In the genomic region with DNA sequence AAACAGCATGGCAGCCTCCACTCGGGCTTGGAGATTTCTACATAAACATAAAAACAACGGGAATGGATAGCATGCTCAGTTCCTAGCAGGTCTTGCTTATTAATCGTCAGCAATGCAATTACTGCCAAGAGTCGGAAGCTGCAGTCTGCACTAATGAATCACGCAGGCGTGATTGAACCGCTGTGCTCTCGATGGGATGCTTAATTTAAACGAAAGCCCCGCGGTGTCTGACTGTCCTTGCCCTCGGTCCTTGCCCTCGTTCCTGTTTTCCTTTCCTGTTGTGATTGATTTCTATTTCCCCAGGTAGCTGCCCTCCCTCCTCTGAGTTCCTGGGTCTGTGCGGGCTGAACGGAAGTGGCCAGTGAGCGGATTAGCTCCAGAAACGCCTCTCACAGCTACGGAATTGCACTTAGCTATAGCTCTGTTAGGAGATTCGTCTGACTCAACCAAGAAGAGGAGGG, we compare ENCODE assay signal across 9 mouse cellular contexts. TPM values are rescaled to one million over a fixed set of nuclear protein-coding genes. Genes with fewer than 3 reads are reported as not detected.
DNase-seq lines count a peak whose midpoint lies in the region; ATAC-seq and TF ChIP-seq lines count a peak whose summit lies in the region.
"Had no signal": no experiment of that assay in that cellular context is flagged by ENCODE, and none has a peak within 500 bp of the region (broad histone marks: within the 10 kb centered on the region; RNA-seq: fewer than 3 reads in every experiment).

No protein-coding gene starts in this region.

- intact Hi-C loops in heart, postnatal 10 days (cut with DNase I) = no loop called here

- 27% methylated on average over 19 of the region's 19 CpGs for WGBS in heart, embryonic 11.5 days (ENCODE audit: insufficient replicate concordance)
- WGBS in embryonic facial prominence, embryonic 10.5 days = 40% methylated on average over 19 of the region's 19 CpGs
- WGBS in intestine, embryonic 16.5 days = 18% methylated on average over 19 of the region's 19 CpGs
- WGBS in neural tube, embryonic 15.5 days = 13% methylated on average over 19 of the region's 19 CpGs
- whole genome bisulfite sequencing in thymus, adult 2 months = 83% methylated on average over 19 of the region's 19 CpGs

- 0 out of 2 replicates have a peak overlapping the region, but pooled peaks have one; percentile 25 for H3K27ac ChIP-seq in heart, embryonic 11.5 days (ENCODE audit: low read depth, low read length)
- no peak overlapping the region for H3K27ac ChIP-seq in embryonic facial prominence, embryonic 10.5 days (replicated peaks)
- 0 out of 2 replicates have a peak overlapping the region, but pooled peaks have one; percentile 14 for H3K27ac ChIP-seq in intestine, embryonic 16.5 days (ENCODE audit: low read length)
- H3K27ac ChIP-seq in neural tube, embryonic 15.5 days (replicated peaks) = peak overlapping the region; percentile 73
- no peak overlapping the region for H3K27ac ChIP-seq in thymus, adult 2 months (ENCODE audit: control insufficient read depth, insufficient read depth, low read length)

- H3K36me3 ChIP-seq in heart, embryonic 11.5 days (ENCODE audit: control insufficient read depth, insufficient read depth, low read length) = 0 out of 2 replicates have a peak, but pooled peaks cover 5% of the 10 kb centered on the region
- H3K36me3 ChIP-seq in embryonic facial prominence, embryonic 10.5 days (replicated peaks) = no peaks in the 10 kb centered on the region
- no peaks in the 10 kb centered on the region for H3K36me3 ChIP-seq in intestine, embryonic 16.5 days (ENCODE audit: control insufficient read depth, insufficient read depth, low read length)
- H3K36me3 ChIP-seq in neural tube, embryonic 15.5 days = no peaks in the 10 kb centered on the region
- H3K36me3 ChIP-seq in thymus, adult 2 months (ENCODE audit: control insufficient read depth, insufficient read depth, low read length) = no peaks in the 10 kb centered on the region
- H3K36me3 ChIP-seq: G1E had no signal

- no peak for ATAC-seq in heart, embryonic 11.5 days (replicated peaks; ENCODE audit: insufficient number of reproducible peaks, low FRiP score, low TSS enrichment)
- peak; percentile 40 for ATAC-seq in intestine, embryonic 16.5 days
- ATAC-seq in neural tube, embryonic 15.5 days (ENCODE audit: low FRiP score) = peak; percentile 82

- H3K27me3 ChIP-seq in heart, embryonic 11.5 days (ENCODE audit: control insufficient read depth, insufficient read depth, low read length) = no peaks in the 10 kb centered on the region
- H3K27me3 ChIP-seq in embryonic facial prominence, embryonic 10.5 days (replicated peaks; ENCODE audit: low read depth, poor library complexity, severe bottlenecking) = no peaks in the 10 kb centered on the region
- H3K27me3 ChIP-seq in intestine, embryonic 16.5 days (replicated peaks; ENCODE audit: control insufficient read depth, insufficient read depth, low read length) = no peaks in the 10 kb centered on the region
- H3K27me3 ChIP-seq in neural tube, embryonic 15.5 days (replicated peaks) = no peaks in the 10 kb centered on the region
- H3K27me3 ChIP-seq in thymus, adult 2 months (ENCODE audit: control insufficient read depth, insufficient read depth, low read length) = no peaks in the 10 kb centered on the region

- H3K4me1 ChIP-seq in heart, embryonic 11.5 days (ENCODE audit: control insufficient read depth, insufficient read depth, low read length) = no peaks in the 10 kb centered on the region
- peaks cover 8% of the 10 kb centered on the region for H3K4me1 ChIP-seq in embryonic facial prominence, embryonic 10.5 days
- H3K4me1 ChIP-seq in intestine, embryonic 16.5 days (ENCODE audit: control insufficient read depth, insufficient read depth, low read length) = no peaks in the 10 kb centered on the region
- peaks cover 12% of the 10 kb centered on the region for H3K4me1 ChIP-seq in neural tube, embryonic 15.5 days
- H3K4me1 ChIP-seq in thymus, adult 2 months (replicated peaks; ENCODE audit: control insufficient read depth, insufficient read depth, low read length) = no peaks in the 10 kb centered on the region

- peak overlapping the region; percentile 58 for H3K4me2 ChIP-seq in heart, embryonic 11.5 days
- H3K4me2 ChIP-seq in intestine, embryonic 16.5 days (ENCODE audit: low read depth, low read length) = peak overlapping the region; percentile 38
- peak overlapping the region; percentile 56 for H3K4me2 ChIP-seq in neural tube, embryonic 15.5 days

- no peaks in the 10 kb centered on the region for H3K9me3 ChIP-seq in heart, embryonic 11.5 days (replicated peaks; ENCODE audit: control insufficient read depth, low read length)
- no peaks in the 10 kb centered on the region for H3K9me3 ChIP-seq in embryonic facial prominence, embryonic 10.5 days
- no peaks in the 10 kb centered on the region for H3K9me3 ChIP-seq in intestine, embryonic 16.5 days (ENCODE audit: control insufficient read depth, low read length)
- H3K9me3 ChIP-seq in neural tube, embryonic 15.5 days (replicated peaks) = no peaks in the 10 kb centered on the region
- H3K9me3 ChIP-seq: G1E had no signal

- no peak for TF ChIP-seq CTCF in thymus, adult 2 months (IDR thresholded peaks at IDR 0.05; ENCODE audit: borderline replicate concordance, control insufficient read depth, extremely low read depth, insufficient read depth, low read length, poor library complexity)

- peak overlapping the region; percentile 28 for H3K4me3 ChIP-seq in heart, embryonic 11.5 days (ENCODE audit: low read depth, low read length)
- peak overlapping the region; percentile 27 for H3K4me3 ChIP-seq in embryonic facial prominence, embryonic 10.5 days
- H3K4me3 ChIP-seq in intestine, embryonic 16.5 days (ENCODE audit: low read length) = peak overlapping the region; percentile 32
- peak overlapping the region; percentile 35 for H3K4me3 ChIP-seq in neural tube, embryonic 15.5 days (replicated peaks)
- H3K4me3 ChIP-seq in thymus, adult 2 months (ENCODE audit: control insufficient read depth, insufficient read depth, low read length) = no peak overlapping the region

- no peak for TF ChIP-seq POLR2A in thymus, adult 2 months (IDR thresholded peaks at IDR 0.05; ENCODE audit: control insufficient read depth, extremely low read depth, insufficient read depth, low read length, poor library complexity)

- H3K9ac ChIP-seq in heart, embryonic 11.5 days (ENCODE audit: low read depth, low read length) = no peak overlapping the region
- peak overlapping the region; percentile 51; the same call in 1 of the 2 replicates for H3K9ac ChIP-seq in intestine, embryonic 16.5 days (ENCODE audit: low read depth, low read length)
- H3K9ac ChIP-seq in neural tube, embryonic 15.5 days (replicated peaks) = peak overlapping the region; percentile 30

- DNase-seq in heart, postnatal 10 days = no peak
- DNase-seq in MN1 (ENCODE audit: low spot score) = peak; percentile 58
- DNase-seq in embryonic facial prominence, embryonic 10.5 days (ENCODE audit: low spot score) = peak; percentile 23
- no peak for DNase-seq in thymus, adult 2 months
- DNase-seq in ovary, postnatal 36 days (ENCODE audit: low spot score) = no peak

RNA-seq across cellular contexts. Expression of a gene that starts 38.4 kb away (rescaled TPM):
- polyA plus RNA-seq in heart, embryonic 11.5 days (2014; fragmentation: Nextera tagmentation; extraction: Ambion mirVana) = not detected in 2 replicates
- not detected for total RNA-seq in heart, postnatal 10 days (2021)
- polyA plus RNA-seq in embryonic facial prominence, embryonic 10.5 days (2016; fragmentation: Nextera tagmentation; extraction: Ambion mirVana) = not detected in 2 replicates
- 0.23 and 0.28 TPM in 2 replicates for polyA plus RNA-seq in intestine, embryonic 16.5 days (2015; fragmentation: Nextera tagmentation; extraction: Ambion mirVana)
- polyA plus RNA-seq in neural tube, embryonic 15.5 days (2015; fragmentation: Nextera tagmentation; extraction: Ambion mirVana) = 0.20 and 0.22 TPM in 2 replicates
- 0.12 and 0.15 TPM in 2 replicates for polyA plus RNA-seq in thymus, adult 2 months (2012; rRNA removed)
- polyA plus RNA-seq: G1E had no signal

RNA-seq across cellular contexts. Expression of a gene that starts 39.0 kb away (rescaled TPM):
- 34.7 and 42.3 TPM in 2 replicates for polyA plus RNA-seq in heart, embryonic 11.5 days (2014; fragmentation: Nextera tagmentation; extraction: Ambion mirVana)
- 10 to 100 TPM in 1 of 2 experiments, 1 to 10 TPM in 1; 8.6 to 13.0 TPM for total RNA-seq in heart, postnatal 10 days (2021)
- 8.4 and 8.6 TPM in 2 replicates for polyA plus RNA-seq in embryonic facial prominence, embryonic 10.5 days (2016; fragmentation: Nextera tagmentation; extraction: Ambion mirVana)
- 24.3 and 27.6 TPM in 2 replicates for polyA plus RNA-seq in intestine, embryonic 16.5 days (2015; fragmentation: Nextera tagmentation; extraction: Ambion mirVana)
- 10.0 and 17.0 TPM in 2 replicates for polyA plus RNA-seq in neural tube, embryonic 15.5 days (2015; fragmentation: Nextera tagmentation; extraction: Ambion mirVana)
- polyA plus RNA-seq in thymus, adult 2 months (2012; rRNA removed) = 19.6 and 19.7 TPM in 2 replicates
- polyA plus RNA-seq: G1E had no signal

Comparison
In these comparisons a context has a peak if more than half of its experiments do, and no peak if none do; other contexts are left out.
1. H3K27ac ChIP-seq: peak in heart, embryonic 11.5 days (single experiment), intestine, embryonic 16.5 days (single experiment) and neural tube, embryonic 15.5 days (single experiment); none in embryonic facial prominence, embryonic 10.5 days (single experiment) and thymus, adult 2 months (single experiment).
2. DNase-seq: peak in MN1 (single experiment) and embryonic facial prominence, embryonic 10.5 days (single experiment); none in heart, postnatal 10 days (0 of 2), thymus, adult 2 months (single experiment) and ovary, postnatal 36 days (single experiment).
3. Peak in every context shown above with its lines, with median percentiles within 50 percentile points of each other: H3K4me2 ChIP-seq.